Mouse (Mus musculus): Measurements from ENCODE around the gene Atg4c.

Gene Atg4c

DNA sequence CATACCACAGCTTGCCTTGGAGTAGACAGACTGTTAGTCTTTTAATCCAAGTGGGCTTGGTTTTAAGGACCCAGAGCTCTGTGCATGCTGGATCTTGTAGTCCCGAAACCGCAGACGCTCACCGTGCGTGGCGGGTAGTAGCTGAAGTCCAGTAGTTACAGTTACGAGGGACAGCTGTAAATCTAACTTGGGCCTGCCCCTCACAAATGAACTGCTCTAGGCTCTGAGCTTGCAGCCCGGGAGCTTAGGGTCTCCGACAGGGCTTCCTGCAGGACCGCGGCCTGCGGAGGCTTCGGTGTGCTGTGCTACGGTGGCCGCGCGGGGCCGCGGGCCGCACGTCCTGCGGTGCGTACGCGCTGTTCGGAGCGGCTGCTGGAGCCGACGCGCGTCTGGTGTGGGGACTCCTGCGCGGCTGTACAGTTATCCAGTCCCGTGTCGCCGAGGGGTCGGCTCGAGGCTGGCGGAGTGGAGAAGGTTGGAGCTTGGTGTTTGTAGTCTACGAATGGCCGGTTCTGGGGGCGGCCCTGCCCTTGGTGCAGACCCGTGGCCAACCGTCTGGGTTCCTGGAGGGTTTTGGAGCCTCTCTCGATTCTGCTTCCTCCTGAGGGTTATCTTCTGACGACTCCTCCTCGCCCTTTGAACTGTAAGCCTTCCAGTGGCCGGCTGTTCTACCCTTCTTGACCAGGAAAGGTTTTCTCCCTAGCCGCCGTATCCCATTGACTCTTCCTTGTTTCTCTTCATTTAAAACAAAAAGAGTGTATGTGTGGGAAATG, at the start of gene Atg4c:
TSS of gene Atg4c (plus strand) at position 125 of the 773 bp plus-strand sequence.
- peak; percentile 98 for DNase-seq

- DNase-seq = peak; percentile 30
Observed at GRCm38 (mm10) chr4:99151434-99151833, 42.3 kb upstream of the Atg4c start.

- DNase-seq = peak; percentile 94
Observed at GRCm38 (mm10) chr4:99151885-99152558, 41.7 kb upstream of the Atg4c start.

DNA sequence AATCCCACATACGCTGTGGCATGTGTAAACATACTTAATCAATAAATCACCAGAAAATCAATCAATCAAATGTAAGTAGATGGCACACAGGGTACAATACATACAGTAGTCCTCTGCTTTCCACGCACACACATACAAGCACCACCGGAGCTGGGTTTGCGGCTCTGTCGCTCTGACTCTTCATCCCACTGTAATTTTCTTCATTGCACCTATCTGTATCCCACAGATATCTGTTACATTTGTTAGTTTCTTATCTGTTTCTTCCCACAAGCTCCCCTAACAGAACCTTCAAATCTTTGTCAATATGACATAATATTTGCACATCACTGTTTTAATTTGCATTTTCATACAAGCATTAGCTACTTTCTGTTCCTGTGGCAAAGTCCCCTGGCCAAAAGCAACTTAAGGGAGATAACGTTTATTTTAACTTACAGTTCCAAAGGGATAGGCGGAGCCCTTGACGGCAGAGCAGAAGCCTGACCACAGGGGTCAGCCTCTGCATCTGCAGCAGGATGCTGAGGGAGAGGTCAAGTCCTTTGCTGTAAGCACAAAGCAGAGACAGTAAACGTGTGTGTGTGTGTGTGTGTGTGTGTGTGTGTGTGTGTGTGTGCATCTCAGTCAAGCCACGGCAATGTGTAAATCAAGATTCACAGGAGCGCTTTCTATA, 37.0 kb upstream of the Atg4c start:
- peak; percentile 55 for DNase-seq

DNA sequence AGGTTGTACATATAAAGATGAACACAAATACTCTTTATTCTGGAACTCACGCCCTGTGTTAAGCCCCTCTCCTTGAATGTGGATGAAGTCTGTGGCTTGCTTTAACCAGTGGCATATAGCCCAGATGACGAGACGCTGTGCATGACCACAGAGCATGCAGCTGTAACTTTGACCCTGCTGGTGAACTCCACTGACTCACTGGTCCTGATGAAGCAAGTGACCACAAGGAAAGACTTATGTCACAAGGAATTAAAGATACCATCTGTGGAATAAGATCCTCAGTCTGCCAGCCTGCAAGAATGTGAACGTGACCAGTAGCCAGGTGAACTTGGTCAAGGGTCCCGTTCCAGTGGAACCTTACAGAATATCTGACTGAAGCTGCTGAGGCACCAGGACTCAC, 35.2 kb upstream of the Atg4c start:
- peak; percentile 90 for DNase-seq

- peak; percentile 57 for DNase-seq
Observed at GRCm38 (mm10) chr4:99160414-99160813, 33.3 kb upstream of the Atg4c start.

DNA sequence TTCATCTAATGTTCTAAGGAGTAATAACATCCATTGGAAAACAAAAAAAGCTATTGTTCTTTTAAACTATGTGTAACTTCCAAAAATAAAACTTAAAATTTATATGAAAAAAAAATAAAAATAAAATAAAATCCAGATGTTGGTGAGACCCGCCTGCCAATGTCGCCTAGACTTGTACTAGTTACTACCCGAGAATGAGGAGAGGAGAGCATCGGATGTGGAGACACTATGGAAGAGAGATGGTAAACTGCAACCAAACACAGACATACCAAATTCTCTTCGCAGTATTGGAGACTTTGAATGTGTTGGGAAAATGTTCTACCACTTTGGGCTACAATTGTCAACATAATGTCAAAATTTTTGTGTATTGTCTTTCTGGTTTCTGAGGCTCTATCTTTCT, 32.8 kb upstream of the Atg4c start:
- peak; percentile 76 for DNase-seq

DNA sequence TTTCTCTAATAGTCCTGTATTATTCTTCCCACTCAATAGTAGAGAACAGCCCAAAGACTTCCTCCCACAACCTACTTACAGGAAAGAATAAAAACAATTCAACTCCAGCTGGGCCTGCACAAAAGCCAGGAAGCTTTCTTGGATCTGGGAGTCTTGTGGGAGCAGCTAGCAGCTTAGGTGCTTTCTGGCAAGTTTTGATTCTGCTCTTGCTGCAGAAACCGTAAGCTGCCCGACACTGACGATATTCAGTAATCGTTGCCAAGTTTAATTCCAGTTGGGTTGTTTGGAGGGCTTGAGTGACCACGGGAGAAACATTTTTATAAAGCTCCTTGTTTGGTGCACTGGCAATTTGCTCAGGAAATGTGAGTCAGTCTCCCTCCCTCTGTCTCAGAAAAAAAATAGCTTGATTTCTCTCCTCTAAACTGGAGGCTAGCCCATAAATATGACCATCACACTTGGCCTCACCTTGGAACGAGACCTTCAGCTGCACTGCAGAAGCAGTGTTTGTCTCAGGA, 32.2 kb upstream of the Atg4c start:
- peak; percentile 92 for DNase-seq

DNA sequence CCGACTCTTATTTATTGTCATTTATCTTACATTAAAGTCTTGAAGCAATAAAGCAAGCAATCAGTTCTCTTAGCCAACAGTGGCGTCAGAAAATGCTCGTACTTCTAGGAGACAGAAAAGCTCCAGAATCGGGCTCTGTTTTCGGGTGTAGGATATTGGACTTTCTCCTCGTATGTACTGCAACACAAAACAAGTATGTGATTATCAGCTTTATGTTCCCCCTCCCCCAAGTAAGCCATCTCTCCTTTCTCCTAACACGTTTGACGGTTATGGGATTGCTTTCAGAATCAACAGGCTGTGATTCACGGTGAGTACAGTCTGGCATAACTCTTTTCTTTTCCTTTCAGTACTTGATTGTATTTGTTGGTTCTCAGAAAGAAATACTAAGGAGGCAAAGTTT, 30.7 kb upstream of the Atg4c start:
- peak; percentile 46 for DNase-seq

DNA sequence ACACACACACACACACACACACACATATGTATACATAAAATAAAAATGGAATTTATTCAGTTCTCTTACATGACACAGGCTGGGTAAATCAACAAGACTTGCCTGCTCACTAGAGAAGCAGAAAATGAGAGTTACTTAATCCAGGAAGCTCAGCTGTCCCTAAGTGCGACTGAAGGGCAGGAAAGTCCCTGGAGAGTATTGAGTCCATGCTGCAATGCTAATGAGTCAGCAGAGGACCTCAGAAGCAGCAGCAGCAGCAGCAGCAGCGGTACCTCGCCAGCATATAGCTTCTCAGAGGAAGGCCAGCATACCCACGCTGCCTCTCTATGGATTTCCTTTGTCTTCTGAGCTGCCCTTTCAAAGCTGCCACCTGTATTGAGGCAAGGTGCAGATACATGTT, 30.2 kb upstream of the Atg4c start:
- peak; percentile 95 for DNase-seq

- peak; percentile 18 for DNase-seq
Observed at GRCm38 (mm10) chr4:99168869-99169268, 24.9 kb upstream of the Atg4c start.

GRCm38 (mm10) chr4:99174265-99174664, 19.5 kb upstream of the Atg4c start:
- DNase-seq = peak; percentile 78

GRCm38 (mm10) chr4:99176841-99177240, 16.9 kb upstream of the Atg4c start:
- peak; percentile 92 for DNase-seq

DNA sequence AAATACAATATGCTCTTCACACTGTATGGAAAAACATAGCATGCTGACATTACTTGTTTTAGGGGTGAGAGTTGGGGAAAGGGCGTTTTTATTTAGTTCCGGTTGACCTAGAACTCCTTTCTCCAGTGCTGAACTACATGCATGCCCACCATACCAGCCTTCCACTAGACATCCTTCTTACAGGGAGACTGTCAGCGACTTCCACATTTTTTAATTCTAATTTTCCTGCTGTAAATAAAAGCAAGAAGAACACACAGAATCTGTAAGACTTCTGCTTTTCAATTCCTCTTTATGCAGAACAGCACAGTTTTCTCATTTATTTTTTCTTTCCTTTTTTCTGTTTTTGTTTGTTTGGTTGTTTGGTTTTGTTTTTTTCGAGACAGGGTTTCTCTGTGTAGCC, 16.5 kb upstream of the Atg4c start:
- no peak for DNase-seq

- peak; percentile 91 for DNase-seq
Observed at GRCm38 (mm10) chr4:99178851-99179250, 14.9 kb upstream of the Atg4c start.

DNA sequence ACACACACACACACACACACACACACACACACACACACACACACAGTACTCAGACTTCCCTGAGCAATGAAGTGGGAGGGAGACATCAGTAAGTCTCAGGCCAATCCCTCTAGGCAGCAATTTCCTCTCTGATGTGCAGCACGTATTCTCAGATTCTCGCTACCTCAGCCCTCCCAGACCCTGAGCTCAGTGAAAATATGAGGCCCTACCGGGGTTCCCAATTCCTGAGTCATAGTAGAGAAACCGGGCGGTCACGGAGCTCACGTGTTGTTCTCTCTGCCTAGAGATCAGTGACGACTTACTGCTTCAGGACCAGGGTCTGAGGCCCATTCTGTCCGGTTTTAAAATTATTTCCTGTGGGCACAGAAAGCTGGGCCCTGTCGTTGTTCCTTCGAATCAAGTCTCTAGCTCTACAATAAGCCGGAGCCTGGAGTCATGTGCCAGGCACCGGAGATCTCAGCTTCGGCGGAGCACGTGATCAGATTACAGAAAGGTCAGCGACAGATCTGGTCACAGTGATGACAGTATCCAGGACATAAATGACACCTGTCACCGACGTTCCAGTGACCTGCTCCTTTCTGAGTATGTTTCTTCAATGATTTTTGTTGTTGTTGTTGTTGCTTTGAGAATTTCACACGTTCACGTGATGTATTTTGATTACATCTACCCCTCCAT, 14.2 kb upstream of the Atg4c start:
- DNase-seq = peak; percentile 79

DNA sequence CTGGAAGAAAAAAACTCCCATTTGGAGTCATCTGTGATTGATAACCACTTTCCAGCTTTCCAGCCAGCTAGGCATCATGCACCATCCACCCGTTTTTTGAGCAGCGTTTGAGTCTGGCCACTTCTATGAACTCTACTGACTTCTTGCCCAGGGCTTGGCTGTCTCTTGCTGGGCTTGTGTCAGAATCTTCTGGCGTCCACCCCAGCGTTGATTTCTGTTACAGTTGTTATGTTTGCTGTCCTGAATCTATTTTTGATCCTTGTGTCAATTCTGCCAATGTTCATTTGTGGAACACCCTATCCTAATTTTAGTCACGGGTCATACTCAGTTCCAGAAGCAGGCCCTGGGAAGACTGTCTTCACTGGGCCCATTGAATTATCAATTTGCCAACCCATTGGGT, 12.8 kb upstream of the Atg4c start:
- peak; percentile 96 for DNase-seq

DNA sequence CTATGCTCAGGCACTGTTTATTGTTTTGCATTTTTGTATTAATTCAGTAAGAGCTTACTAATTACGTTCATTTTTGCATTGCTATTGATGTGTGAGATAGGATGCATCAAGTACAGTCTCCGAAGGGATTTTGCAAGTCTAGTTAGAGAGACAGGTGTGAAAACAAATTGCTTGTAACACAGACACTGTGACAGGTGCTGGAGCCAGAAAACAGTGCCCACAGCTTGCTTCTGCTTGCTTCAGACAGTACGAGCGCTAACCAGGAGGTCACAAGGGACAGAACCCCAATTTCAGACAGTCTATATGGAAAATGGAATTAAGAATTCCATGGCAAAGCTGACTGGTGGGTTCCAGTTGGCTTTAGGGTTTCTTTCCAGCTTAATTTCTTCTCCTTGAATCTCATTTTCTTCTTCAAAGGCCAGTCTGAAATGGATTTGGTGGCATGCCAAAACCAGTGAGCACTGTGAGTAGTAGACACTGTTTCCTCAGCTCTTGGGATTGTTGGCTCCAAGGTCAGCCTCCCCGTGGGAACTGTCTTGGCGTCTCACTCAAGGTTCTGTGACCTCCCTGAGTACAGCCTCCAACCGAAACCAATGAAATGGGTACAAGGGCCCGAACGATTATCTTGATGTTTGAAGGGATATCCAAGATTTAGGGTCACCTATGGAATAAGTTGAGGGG, 11.9 kb upstream of the Atg4c start:
- DNase-seq = peak; percentile 94

- DNase-seq = peak; percentile 85
Observed at GRCm38 (mm10) chr4:99182660-99183431, 10.9 kb upstream of the Atg4c start.

GRCm38 (mm10) chr4:99184678-99185077, 9.1 kb upstream of the Atg4c start:
- peak; percentile 71 for DNase-seq

GRCm38 (mm10) chr4:99185305-99185704, 8.4 kb upstream of the Atg4c start:
- DNase-seq = peak; percentile 77
